Mouse (Mus musculus) embryonic stem cell, embryonic (primary cell): ENCODE results near the gene Comt.

Experiments
- CTCF ChIA-PET, 4 experiments: fragments of 300-600 bp in 2 of 4; fragments of 350-600 bp in 2 of 4; sonication (Branson Sonifier 250); formaldehyde crosslinking; loops; one replicate each; lab custom pipeline; 2022; ENCODE audit warnings: inconsistent platforms in 2 of 4; lab: Charles Lee
- POLR2A ChIA-PET, 4 experiments: fragments of 300-600 bp in 2 of 4; fragments of 350-600 bp in 2 of 4; sonication (Branson Sonifier 250); formaldehyde crosslinking; loops; one replicate each; lab custom pipeline; 2022; ENCODE audit warnings: antibody characterized with exemption in 4 of 4, inconsistent platforms in 1 of 4; lab: Charles Lee

Gene Comt

GRCm38 (mm10) chr16:18424364-18425045 is 2.1 kb downstream of the Comt start:
- CTCF ChIA-PET = interaction anchor here in 2 of 4 experiments (0.8 to 1.9 kb wide), 5 partner anchors 8 to 79 kb away, joined by 3 to 7 read pairs (median 5); no protein-coding TSS in a partner anchor

DNA sequence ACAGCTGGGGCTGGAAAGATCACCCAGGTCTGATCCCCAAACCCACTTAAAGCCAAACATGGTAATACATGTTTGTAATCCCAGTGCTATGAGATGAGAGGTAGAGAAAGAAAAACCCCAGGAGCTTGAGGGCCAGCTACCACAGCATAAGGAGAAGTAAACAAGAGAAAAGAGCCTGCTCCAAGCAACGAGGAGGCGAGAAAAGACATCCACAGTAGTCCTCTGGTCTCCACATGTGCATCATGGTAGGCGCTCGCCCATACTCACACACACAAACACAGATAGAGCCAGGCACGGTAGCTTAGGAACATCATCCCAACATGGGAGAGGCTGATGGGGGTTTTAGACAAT is 2.8 kb downstream of the Comt start:
- ChIA-PET POLR2A (interaction anchor here in 1 of 4 experiments (0.8 to 1.2 kb wide), 2 partner anchors 11 to 28 kb away, joined by 3 read pairs; no protein-coding TSS in a partner anchor), CTCF (no interaction called here)

More at GRCm38 (mm10) chr16:18424364-18425045, 2.1 kb downstream of the Comt start:
- POLR2A ChIA-PET = interaction anchor here in 2 of 4 experiments (0.5 to 1.6 kb wide), 9 partner anchors 8 to 164 kb away, joined by 3 to 12 read pairs (median 3); no protein-coding TSS in a partner anchor

DNA sequence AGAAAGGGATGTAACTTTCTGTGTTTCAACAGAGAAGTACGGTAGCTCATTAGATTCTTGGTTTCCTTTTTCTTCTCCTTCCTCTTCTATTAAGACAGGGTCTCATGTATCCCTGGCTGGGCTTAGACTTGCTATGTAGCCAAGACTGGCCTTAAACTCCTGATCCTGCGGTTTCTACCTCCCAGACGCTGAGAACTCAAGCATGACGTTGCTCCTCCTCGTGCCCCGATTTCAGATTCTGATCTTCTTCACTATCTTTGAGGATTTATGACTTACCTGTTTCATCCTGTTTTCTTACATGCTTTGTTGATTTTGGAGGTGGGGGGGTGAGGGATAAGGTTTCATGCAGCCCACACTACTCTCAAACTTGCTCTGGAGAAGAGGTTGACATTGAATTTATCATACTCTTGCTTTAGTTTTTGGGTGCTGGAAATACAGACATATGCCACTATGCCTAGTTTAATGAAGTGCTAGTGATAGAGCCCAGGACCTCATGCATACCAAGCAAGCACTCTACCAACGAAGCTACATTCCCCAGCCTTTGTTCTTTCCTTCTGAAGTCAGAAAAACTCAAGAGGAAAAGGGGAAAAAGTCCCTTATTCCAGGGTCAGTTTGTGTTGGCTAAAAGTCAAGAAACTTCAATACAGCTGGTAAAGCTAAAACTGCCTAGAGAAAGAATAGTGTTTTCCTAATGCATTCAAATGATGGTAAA is 3.3 kb downstream of the Comt start:
- POLR2A ChIA-PET = interaction anchor here in 1 of 4 experiments (0.8 to 1.2 kb wide), 2 partner anchors 11 to 28 kb away, joined by 3 read pairs; no protein-coding TSS in a partner anchor
- CTCF ChIA-PET = no interaction called here

DNA sequence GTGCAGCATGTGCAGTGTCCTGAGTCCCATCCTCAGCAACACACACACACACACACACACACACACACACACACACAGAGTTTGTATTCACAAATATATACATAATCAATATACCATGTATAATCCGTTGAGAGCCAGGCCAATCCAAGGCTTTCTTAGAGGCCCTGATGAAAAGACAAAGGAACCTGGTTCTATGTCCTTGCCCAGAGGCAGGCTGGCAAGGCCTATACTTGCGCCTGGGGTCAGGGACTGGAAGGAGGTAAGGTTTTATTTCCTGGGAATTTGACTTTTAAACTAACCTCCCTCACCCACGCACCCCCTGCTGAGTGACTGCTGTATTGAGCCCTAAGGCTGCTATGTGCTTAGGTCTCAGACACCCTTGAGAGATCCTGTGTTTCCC is 6.1 kb downstream of the Comt start:
- CTCF ChIA-PET = no interaction called here
- POLR2A ChIA-PET = interaction anchor here in 2 of 4 experiments (0.6 to 0.7 kb wide), 2 partner anchors 15 to 93 kb away, joined by 3 read pairs; no protein-coding TSS in a partner anchor

- POLR2A ChIA-PET = interaction anchor here in 2 of 4 experiments (0.5 to 1.4 kb wide), 7 partner anchors 26 to 336 kb away, joined by 3 to 4 read pairs (median 3); no protein-coding TSS in a partner anchor
- CTCF ChIA-PET = interaction anchor here (0.5 to 1.4 kb wide), 12 partner anchors 13 to 1506 kb away, joined by 3 to 9 read pairs (median 3); no protein-coding TSS in a partner anchor
Observed at GRCm38 (mm10) chr16:18419603-18420026, 7.0 kb downstream of the Comt start.

DNA sequence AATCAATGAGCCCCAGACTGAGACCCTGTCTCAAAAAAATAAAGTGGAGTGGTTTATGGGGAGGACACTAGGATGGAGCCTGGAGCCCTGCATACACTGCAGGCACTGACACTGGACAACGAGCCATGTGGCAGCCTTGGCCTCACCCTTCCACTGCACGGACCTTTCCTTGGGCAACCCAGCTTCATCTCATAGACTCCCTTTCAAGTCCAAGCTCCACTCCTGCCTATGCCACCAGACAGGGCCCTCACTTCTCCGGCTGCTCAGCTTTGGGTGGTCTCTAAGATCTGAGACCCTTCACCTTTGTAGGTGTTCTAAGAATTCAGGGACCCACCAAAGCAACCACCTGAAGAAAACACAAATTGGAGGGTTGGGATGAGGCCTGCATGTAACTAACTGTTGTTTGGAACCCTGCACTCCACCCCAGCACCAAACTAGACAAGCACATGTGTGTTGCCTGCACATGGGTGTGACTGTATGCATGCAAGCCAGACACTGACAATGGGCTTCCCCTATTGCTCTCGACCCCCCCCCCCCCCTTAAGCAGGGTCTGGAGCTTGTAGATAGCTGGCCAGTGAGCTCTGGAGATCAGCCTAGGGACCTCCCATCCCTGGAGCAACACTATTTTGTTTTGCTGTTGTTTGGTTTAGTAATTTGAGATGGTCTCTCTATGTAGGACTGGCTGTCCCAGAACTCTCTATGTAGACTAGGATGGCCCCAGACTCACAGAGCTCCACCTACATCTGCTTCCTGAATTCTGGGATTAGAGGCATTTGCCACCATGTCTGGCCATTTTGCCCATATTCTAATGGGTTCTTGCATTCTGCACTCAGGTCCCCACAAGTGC is 7.7 kb downstream of the Comt start:
- CTCF ChIA-PET = interaction anchor here (0.5 to 1.4 kb wide), 13 partner anchors 13 to 1506 kb away, joined by 3 to 9 read pairs (median 3); partner anchors contain the start of genes Arvcf (in 1 of the 4) and Tango2 (in 1 of the 4)
- POLR2A ChIA-PET = interaction anchor here in 3 of 4 experiments (0.5 to 1.4 kb wide), 11 partner anchors 15 to 336 kb away, joined by 3 to 6 read pairs (median 3); no protein-coding TSS in a partner anchor

DNA sequence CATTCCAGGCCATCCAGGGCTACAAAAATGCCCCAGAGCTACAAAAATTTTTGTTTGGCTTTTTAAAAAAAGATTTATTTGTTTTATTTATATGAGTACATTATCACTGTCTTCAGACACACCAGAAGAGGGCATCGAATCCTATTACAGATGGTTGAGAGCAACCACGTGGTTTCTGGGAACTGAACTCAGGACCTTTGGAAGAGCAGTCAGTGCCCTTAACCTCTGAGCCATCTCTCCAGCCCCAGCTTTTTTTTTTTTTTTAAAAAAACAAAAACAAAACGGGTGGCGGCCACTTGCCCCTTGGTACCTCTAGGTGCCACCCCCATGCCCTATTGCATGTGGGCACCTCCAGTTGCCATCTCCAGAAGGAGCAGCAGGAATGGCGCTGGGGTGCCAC is 9.2 kb downstream of the Comt start:
- ChIA-PET CTCF (interaction anchor here in 2 of 4 experiments (1.0 to 2.0 kb wide), 4 partner anchors 11 to 73 kb away, joined by 3 to 8 read pairs (median 4); no protein-coding TSS in a partner anchor), POLR2A (interaction anchor here in 2 of 4 experiments (0.6 to 3.7 kb wide), 16 partner anchors 8 to 1489 kb away, joined by 3 to 20 read pairs (median 4); partner anchors contain the start of genes Ranbp1 (in 1 of the 2), Trmt2a (in 1 of the 2) and Txnrd2 (in 1 of the 2))

DNA sequence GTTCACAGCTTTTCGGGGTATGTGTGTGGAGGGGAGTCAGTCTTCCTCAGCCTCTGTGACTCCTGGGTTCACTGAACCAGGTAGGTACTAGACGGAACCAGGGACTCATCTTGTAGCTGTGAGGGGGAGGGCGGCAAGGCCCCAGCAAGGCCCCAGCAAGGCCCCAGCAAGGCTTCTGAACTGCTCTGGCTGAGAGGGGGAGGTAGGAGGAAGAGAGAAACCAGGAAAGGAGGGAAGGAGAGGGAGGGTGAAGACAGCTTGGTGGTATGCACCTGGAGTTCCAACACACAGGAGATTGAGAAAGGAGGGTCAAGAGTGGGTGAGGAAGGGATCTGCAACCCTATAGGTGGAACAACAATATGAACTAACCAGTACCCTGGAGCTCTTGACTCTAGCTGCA is 9.8 kb downstream of the Comt start:
- ChIA-PET POLR2A (interaction anchor here in 3 of 4 experiments (0.5 to 3.7 kb wide), 33 partner anchors 9 to 1489 kb away, joined by 3 to 20 read pairs (median 4); partner anchors contain the start of genes Arvcf (in 1 of the 3), Cldn5 (in 1 of the 3), Ranbp1 (in 1 of the 3) and Tango2 (in 1 of the 3)), CTCF (interaction anchor here in 2 of 4 experiments (0.8 to 2.0 kb wide), 9 partner anchors 9 to 72 kb away, joined by 3 to 8 read pairs (median 3); partner anchors contain the start of gene Txnrd2 (in 1 of the 2))

DNA sequence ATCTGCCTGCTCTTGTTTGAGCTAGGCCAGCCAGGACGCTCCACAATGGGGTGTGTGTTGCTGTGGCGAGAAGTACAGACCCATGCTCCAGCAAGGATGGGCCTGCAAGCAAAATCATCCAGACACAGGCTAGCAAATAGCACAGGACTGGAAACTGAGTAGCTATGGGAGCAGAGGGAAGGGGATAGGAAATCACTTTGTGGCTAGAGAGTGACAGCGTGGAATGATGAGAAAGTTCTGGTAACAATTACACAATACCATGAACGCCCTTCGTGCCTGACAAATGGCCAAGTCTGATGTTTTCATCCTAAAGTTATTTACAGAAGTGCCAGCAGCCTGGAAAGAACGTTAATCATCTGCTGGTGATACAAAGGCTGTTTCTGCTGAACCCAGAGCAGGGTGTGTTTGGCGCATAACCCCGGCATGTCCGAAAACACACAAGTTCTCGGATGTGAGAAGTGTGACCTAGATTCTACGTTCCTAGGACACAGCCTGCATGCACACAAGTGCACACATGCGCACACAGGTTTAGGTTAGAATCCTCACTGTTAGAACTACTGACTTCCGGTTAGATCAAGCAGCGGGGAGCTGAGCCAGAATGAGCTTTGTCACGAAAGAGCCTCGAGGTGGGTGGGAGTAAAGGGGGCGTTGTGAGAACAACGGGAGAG is 10.4 kb downstream of the Comt start:
- ChIA-PET POLR2A (interaction anchor here in 3 of 4 experiments (0.5 to 3.7 kb wide), 32 partner anchors 8 to 423 kb away, joined by 3 to 20 read pairs (median 4); partner anchors contain the start of genes Arvcf (in 1 of the 3), Cldn5 (in 1 of the 3), Ranbp1 (in 1 of the 3) and Tango2 (in 1 of the 3)), CTCF (interaction anchor here (0.6 to 2.0 kb wide), 10 partner anchors 9 to 272 kb away, joined by 3 to 8 read pairs (median 4); partner anchors contain the start of gene Txnrd2 (in 1 of the 4))

DNA sequence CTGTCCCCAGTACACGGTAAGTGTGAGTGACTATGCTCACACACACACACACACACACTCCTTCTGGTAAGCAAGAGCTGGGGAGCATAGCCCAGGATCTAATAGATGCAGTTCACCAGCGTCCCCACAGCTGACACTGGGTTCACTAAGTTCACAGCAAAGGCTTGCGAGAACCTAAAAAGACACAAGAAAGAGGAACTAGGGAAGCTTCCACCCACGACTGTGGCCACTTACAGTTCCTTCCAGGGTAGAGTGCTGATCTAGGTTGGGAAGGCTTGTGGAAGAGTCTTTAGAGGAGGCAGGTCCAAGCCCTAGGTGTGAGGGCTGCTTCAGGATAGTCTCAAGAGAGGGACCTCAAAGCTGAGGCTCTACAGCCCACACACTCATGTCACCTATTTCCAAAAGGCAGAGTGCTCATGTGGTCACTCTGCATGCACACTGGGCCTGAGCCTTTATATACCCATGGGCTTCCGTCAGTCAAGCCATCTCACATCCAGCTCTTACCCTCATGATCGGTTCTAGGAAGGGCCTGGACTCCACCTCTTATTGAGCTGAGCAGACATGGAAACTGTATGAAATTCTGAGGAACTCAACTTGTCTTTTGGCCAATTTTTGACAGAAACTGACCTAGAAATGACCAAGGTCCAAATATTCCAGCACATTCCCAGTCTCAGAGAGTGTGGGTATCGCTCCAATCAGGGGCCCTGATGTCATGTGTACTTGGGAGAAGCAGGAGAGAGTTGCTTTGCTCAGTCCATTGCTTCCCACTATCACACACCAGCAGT is 13.4 kb downstream of the Comt start:
- ChIA-PET CTCF (interaction anchor here in 2 of 4 experiments (0.6 to 1.0 kb wide), 3 partner anchors 54 to 118 kb away, joined by 3 to 5 read pairs (median 3); no protein-coding TSS in a partner anchor), POLR2A (interaction anchor here in 3 of 4 experiments (0.6 to 2.3 kb wide), 12 partner anchors 10 to 579 kb away, joined by 3 to 7 read pairs (median 4); partner anchors contain the start of genes Arvcf (in 1 of the 3) and Tango2 (in 1 of the 3))

GRCm38 (mm10) chr16:18411802-18412476 is 14.7 kb downstream of the Comt start:
- ChIA-PET CTCF (no interaction called here), POLR2A (interaction anchor here in 2 of 4 experiments (0.7 to 2.3 kb wide), 7 partner anchors 12 to 577 kb away, joined by 3 to 7 read pairs (median 4); partner anchors contain the start of genes Arvcf (in 1 of the 2) and Tango2 (in 1 of the 2))

- CTCF ChIA-PET = no interaction called here
- POLR2A ChIA-PET = interaction anchor here in 2 of 4 experiments (1.1 to 1.6 kb wide), 2 partner anchors 19 kb away, joined by 3 to 4 read pairs; no protein-coding TSS in a partner anchor
Observed at GRCm38 (mm10) chr16:18411026-18411649, 15.5 kb downstream of the Comt start.

DNA sequence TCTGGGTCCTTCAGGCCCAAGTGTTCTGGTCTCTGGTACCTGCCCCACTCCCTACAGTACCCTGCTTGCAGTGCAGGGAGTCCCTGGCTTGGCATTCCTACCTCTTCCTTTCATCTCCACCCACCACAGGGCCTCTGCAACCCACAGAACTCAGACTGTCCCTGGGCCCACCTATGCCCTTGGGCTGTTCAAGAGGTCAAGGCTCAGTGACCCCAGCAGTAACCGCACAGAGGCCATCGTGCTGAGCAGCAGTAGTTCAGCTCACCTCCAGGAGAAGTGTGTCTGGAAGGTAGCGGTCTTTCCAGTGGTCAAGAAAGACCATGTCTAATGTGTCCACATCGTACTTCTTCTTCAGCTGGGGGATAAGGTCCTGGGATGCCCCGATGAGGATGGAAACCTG is 16.2 kb downstream of the Comt start:
- POLR2A ChIA-PET = interaction anchor here in 3 of 4 experiments (1.0 to 1.6 kb wide), 3 partner anchors 18 to 67 kb away, joined by 3 to 4 read pairs (median 3); no protein-coding TSS in a partner anchor

DNA sequence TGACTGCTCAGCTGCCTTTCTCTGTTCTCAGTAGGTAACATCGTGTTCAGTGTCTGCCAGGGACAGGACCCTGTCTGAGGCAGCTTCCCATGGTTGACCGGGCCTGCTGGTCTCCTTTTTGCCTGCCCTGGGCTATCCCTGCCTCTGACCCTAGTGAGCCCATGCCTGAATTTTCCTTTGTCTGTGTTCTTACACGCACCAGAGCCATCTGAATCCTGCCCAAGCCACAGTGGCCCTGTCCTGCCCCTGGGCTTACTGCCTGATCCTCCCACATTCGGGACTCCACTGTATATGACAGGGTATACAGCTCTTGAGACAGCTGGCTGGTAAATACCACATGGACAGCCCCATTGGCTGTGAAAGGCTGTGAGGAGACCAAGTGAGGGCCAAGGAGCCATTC is 16.9 kb downstream of the Comt start:
- ChIA-PET CTCF (no interaction called here), POLR2A (interaction anchor here in 2 of 4 experiments (1.0 to 1.2 kb wide), 2 partner anchors 14 to 66 kb away, joined by 3 to 5 read pairs; no protein-coding TSS in a partner anchor)

More for the DNA sequence above, 16.2 kb downstream of the Comt start:
- CTCF ChIA-PET = no interaction called here
